Mouse (Mus musculus): ENCODE results near the gene Apoa2. TPM values are rescaled to one million over a fixed set of nuclear protein-coding genes. Genes with fewer than 3 reads are reported as not detected.

The Apoa2 gene
- polyA plus RNA-seq (2016; fragmentation: Nextera tagmentation; extraction: Ambion mirVana), result 2,516 and 2,642 TPM in 2 replicates

- Histone ChIP-seq H3K4me2 (peak within 1 kb of the TSS; percentile 47), H3K4me3 (peak within 1 kb of the TSS; percentile 41), H3K27me3 (replicated peaks) (no peaks in the 10 kb centered on the region), H3K27ac (peak within 1 kb of the TSS; percentile 93), H3K4me1 (peaks cover 32% of the 10 kb centered on the region), H3K9ac (peak within 1 kb of the TSS; percentile 57), H3K9me3 (replicated peaks) (no peaks in the 10 kb centered on the region), H3K36me3 (peaks cover 8% of the 10 kb centered on the region)
- WGBS (ENCODE audit: insufficient replicate concordance), result 68% methylated on average over 5 of the region's 5 CpGs
- ATAC-seq, result no peak
These were observed at the start of gene Apoa2 for GRCm38 (mm10) chr1:171224857-171225256. TSS of gene Apoa2 (plus strand) at chr1:171225054.

DNA sequence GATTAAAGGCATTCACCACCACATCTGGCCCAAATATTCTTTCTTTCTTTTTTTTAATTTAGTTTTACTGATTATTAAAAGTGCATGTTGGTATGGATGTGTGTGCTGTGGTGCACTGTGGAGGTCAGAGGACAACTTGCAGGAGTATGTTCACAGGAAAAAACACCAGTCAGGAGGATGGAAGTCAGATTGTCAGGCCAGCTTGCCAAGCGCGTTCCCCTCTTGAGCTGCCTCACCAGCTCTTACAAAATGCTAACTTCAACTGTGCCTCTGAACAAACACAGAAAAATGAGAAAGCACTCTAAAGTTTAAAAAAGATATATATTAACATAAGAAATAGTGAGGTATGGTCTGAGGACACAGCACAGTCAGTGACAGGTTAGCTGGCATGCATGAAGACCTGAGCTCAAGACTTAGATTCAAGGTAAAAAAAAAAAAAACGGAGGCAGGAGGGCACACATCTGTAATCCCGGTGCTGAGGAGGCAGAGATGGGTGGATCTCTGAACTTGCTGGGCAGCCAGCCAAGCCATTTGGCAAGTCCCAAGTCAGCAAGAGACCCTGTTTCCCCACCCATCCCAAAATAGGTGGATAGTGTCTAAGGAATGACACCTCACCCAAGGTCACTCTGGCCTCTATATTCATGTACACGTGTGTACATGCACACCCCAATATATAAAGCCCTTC is 45.2 kb upstream of the Apoa2 start:
- Histone ChIP-seq H3K4me1 (no peaks in the 10 kb centered on the region), H3K36me3 (no peaks in the 10 kb centered on the region), H3K4me2 (no peak overlapping the region), H3K27me3 (replicated peaks) (no peaks in the 10 kb centered on the region), H3K4me3 (no peak overlapping the region), H3K9me3 (replicated peaks) (no peaks in the 10 kb centered on the region), H3K9ac (no peak overlapping the region), H3K27ac (no peak overlapping the region)
- WGBS (ENCODE audit: insufficient replicate concordance), result 59% methylated on average over 5 of the region's 5 CpGs
- ATAC-seq, result no peak

- WGBS (ENCODE audit: insufficient replicate concordance), result 73% methylated on average over 3 of the region's 3 CpGs
- Histone ChIP-seq H3K4me2 (no peak overlapping the region), H3K27ac (no peak overlapping the region)
These were observed 41.8 kb upstream of the Apoa2 start for GRCm38 (mm10) chr1:171183025-171183424.

GRCm38 (mm10) chr1:171183620-171184019 is 41.2 kb upstream of the Apoa2 start:
- no peaks in the 10 kb centered on the region for H3K4me1 ChIP-seq
- ATAC-seq, result no peak
- no peaks in the 10 kb centered on the region for H3K36me3 ChIP-seq
- no peaks in the 10 kb centered on the region for H3K9me3 ChIP-seq (replicated peaks)
- H3K4me2 ChIP-seq, result no peak overlapping the region
- H3K27me3 ChIP-seq (replicated peaks), result 0 out of 2 replicates have a peak, but pooled peaks cover 13% of the 10 kb centered on the region
- 26% methylated on average over 3 of the region's 3 CpGs for WGBS (ENCODE audit: insufficient replicate concordance)
- no peak overlapping the region for H3K4me3 ChIP-seq
- no peak overlapping the region for H3K27ac ChIP-seq
- no peak overlapping the region for H3K9ac ChIP-seq

More at GRCm38 (mm10) chr1:171183025-171183424, 41.8 kb upstream of the Apoa2 start:
- no peaks in the 10 kb centered on the region for H3K4me1 ChIP-seq
- no peak for ATAC-seq
- no peaks in the 10 kb centered on the region for H3K9me3 ChIP-seq (replicated peaks)
- H3K4me3 ChIP-seq, result no peak overlapping the region
- no peak overlapping the region for H3K9ac ChIP-seq
- no peaks in the 10 kb centered on the region for H3K36me3 ChIP-seq
- 0 out of 2 replicates have a peak, but pooled peaks cover 12% of the 10 kb centered on the region for H3K27me3 ChIP-seq (replicated peaks)

- 26% methylated on average over 7 of the region's 7 CpGs for WGBS (ENCODE audit: insufficient replicate concordance)
- ATAC-seq, result no peak
- H3K4me3 ChIP-seq, result no peak overlapping the region
- H3K27ac ChIP-seq, result no peak overlapping the region
- no peaks in the 10 kb centered on the region for H3K36me3 ChIP-seq
- peaks cover 6% of the 10 kb centered on the region; the same call in 1 of the 2 replicates for H3K4me1 ChIP-seq
- H3K9ac ChIP-seq, result no peak overlapping the region
- no peaks in the 10 kb centered on the region for H3K9me3 ChIP-seq (replicated peaks)
- peaks cover 15% of the 10 kb centered on the region; the same call in 1 of the 2 replicates for H3K27me3 ChIP-seq (replicated peaks)
- no peak overlapping the region for H3K4me2 ChIP-seq
These were observed 40.5 kb upstream of the Apoa2 start for GRCm38 (mm10) chr1:171184314-171184713.

- no peak for ATAC-seq
- Histone ChIP-seq H3K27ac (no peak overlapping the region), H3K4me3 (no peak overlapping the region), H3K4me2 (no peak overlapping the region), H3K4me1 (peaks cover 11% of the 10 kb centered on the region; the same call in 1 of the 2 replicates), H3K9ac (no peak overlapping the region), H3K9me3 (replicated peaks) (no peaks in the 10 kb centered on the region), H3K27me3 (replicated peaks) (peaks cover 28% of the 10 kb centered on the region), H3K36me3 (no peaks in the 10 kb centered on the region)
- WGBS (ENCODE audit: insufficient replicate concordance), result 60% methylated on average over 8 of the region's 8 CpGs
These were observed 39.2 kb upstream of the Apoa2 start for GRCm38 (mm10) chr1:171185655-171186054.

GRCm38 (mm10) chr1:171187851-171188700 is 36.8 kb upstream of the Apoa2 start:
- no peak overlapping the region for H3K9ac ChIP-seq
- no peak overlapping the region for H3K4me3 ChIP-seq
- WGBS (ENCODE audit: insufficient replicate concordance), result 39% methylated on average over 13 of the region's 13 CpGs
- no peak overlapping the region for H3K27ac ChIP-seq
- no peak for ATAC-seq
- peaks cover 51% of the 10 kb centered on the region for H3K27me3 ChIP-seq (replicated peaks)
- H3K4me2 ChIP-seq, result no peak overlapping the region
- peaks cover 14% of the 10 kb centered on the region; the same call in 1 of the 2 replicates for H3K4me1 ChIP-seq
- no peaks in the 10 kb centered on the region for H3K9me3 ChIP-seq (replicated peaks)
- H3K36me3 ChIP-seq, result no peaks in the 10 kb centered on the region

DNA sequence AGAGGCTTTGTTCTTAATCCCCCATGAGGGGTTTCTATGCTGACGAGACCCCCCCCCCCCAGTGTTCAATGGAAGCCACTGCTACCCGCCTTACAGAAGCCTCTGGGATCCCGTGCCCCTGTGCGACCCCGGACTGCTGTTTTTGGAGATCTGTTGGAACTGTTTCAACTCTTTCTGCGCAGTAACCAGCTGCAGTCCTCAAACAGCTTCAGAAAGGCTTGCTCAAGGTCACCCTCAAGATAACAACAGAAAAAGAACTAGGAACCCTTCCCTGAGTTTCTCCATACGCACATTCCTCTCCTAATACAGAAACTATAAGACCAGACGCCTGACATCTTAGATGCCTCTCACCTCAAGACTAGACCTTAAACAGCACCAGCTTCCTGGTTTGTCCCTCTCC is 35.8 kb upstream of the Apoa2 start:
- no peaks in the 10 kb centered on the region for H3K9me3 ChIP-seq (replicated peaks)
- WGBS (ENCODE audit: insufficient replicate concordance), result 53% methylated on average over 8 of the region's 8 CpGs
- H3K27me3 ChIP-seq (replicated peaks), result peaks cover 61% of the 10 kb centered on the region
- no peak for ATAC-seq
- H3K36me3 ChIP-seq, result no peaks in the 10 kb centered on the region
- no peak overlapping the region for H3K9ac ChIP-seq
- H3K4me2 ChIP-seq, result no peak overlapping the region
- peaks cover 23% of the 10 kb centered on the region for H3K4me1 ChIP-seq
- H3K4me3 ChIP-seq, result no peak overlapping the region
- H3K27ac ChIP-seq, result no peak overlapping the region

DNA sequence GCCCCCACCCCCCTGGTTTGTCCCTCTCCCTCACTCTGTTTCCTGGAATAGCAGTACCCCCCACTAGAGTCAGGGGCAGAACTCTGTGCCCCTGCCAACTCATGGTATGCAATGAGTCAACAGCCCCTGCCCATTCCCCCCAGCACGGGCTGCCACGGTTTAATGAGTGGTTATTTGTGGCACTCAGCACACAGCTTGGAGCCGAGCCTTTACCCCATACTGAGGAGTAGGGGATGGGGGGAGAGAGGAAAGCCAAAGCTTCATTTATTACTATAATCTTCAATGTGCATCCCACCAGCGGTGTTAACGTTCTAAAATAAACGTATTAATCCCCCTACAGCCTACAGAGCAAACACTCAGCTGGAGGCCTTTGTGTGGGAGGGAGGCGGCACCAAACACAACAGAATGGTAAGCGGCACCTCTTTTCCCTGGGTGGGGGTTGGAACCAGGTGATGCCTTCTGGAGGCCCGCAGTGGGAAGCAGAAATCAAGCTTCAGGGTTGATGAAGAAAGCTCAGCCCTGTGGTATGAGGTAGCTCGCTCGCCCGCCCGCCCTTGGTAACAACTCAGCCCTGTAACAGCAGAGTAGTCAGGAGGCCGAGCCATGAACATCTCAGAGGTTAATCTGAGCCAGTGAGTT is 35.3 kb upstream of the Apoa2 start:
- Histone ChIP-seq H3K27ac (no peak overlapping the region), H3K36me3 (no peaks in the 10 kb centered on the region), H3K4me1 (peaks cover 27% of the 10 kb centered on the region), H3K27me3 (replicated peaks) (peaks cover 66% of the 10 kb centered on the region), H3K4me3 (no peak overlapping the region), H3K4me2 (no peak overlapping the region), H3K9me3 (replicated peaks) (no peaks in the 10 kb centered on the region), H3K9ac (no peak overlapping the region)
- no peak for ATAC-seq
- WGBS (ENCODE audit: insufficient replicate concordance), result 61% methylated on average over 14 of the region's 14 CpGs

DNA sequence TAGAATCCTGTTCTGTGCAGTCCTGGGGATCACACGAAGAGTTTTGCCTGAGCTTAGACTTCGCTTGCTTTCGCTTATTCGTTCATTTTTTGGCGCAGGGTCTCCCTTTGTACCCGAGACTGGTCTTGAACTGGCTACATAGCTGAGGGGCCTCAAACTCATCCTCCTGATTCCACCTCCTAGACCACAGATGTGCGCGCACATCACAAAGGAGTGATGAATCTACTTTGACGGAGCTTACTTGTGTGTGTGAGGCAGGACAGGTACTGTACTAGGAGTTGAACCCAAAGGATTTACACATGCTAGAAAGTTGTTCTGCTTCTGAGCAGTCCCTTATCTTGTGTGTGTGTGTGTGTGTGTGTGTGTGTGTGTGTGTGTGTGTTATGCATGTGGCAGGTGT is 34.0 kb upstream of the Apoa2 start:
- H3K27me3 ChIP-seq (replicated peaks), result peaks cover 79% of the 10 kb centered on the region
- no peak overlapping the region for H3K9ac ChIP-seq
- peaks cover 34% of the 10 kb centered on the region for H3K4me1 ChIP-seq
- no peak overlapping the region for H3K4me3 ChIP-seq
- 84% methylated on average over 9 of the region's 9 CpGs for WGBS (ENCODE audit: insufficient replicate concordance)
- H3K4me2 ChIP-seq, result no peak overlapping the region
- ATAC-seq, result no peak
- H3K36me3 ChIP-seq, result no peaks in the 10 kb centered on the region
- H3K27ac ChIP-seq, result no peak overlapping the region
- H3K9me3 ChIP-seq (replicated peaks), result no peaks in the 10 kb centered on the region

DNA sequence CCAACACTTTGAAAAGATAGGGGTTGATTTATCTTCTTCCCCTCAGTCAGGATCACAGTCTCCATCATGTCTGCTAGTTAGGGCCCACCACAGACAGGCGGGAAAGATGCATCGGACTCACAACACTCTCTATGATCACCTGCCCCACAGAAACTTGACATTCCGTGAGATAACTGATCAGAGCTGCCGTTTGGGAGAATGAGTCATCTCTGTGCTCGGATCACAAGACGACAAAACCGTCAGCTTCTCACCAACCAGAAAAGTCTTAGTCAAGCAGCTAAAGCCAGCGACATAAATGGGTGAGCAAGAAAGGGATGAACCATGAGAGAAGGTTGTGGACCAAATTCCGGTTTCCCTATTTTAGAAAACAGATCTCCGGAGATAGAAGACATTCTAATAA is 32.6 kb upstream of the Apoa2 start:
- Histone ChIP-seq H3K27me3 (replicated peaks) (peaks cover 87% of the 10 kb centered on the region), H3K27ac (no peak overlapping the region), H3K4me3 (no peak overlapping the region), H3K36me3 (no peaks in the 10 kb centered on the region), H3K4me2 (no peak overlapping the region), H3K9me3 (replicated peaks) (no peaks in the 10 kb centered on the region), H3K9ac (no peak overlapping the region), H3K4me1 (peaks cover 36% of the 10 kb centered on the region)
- no peak for ATAC-seq
- 39% methylated on average over 10 of the region's 10 CpGs for WGBS (ENCODE audit: insufficient replicate concordance)

Measured in liver, embryonic 12.5 days (tissue).